12 mouse cellular contexts compared by ENCODE assay signal in the genomic region with DNA sequence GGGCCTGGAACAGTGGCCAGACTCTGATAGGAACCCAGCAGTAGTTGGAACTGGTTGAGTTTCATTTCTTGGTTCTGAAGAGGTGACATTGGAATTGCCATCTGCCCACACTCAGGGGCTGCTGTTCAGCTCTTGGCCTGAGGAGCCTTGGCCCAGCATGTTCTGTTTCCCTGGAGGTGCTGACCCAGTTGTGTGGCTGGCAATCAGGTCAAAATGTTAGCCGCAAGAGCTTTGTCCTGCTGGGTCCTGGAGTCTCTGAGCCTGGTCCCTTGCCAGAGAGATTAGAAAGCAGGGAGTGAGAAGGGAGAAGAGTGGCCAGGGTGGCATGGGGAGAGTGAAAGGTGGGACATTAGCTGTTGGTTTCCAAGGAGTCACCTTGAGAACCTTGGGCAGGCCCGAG. TPM values are rescaled to one million over a fixed set of nuclear protein-coding genes. Genes with fewer than 3 reads are reported as not detected.
DNase-seq lines count a peak whose midpoint lies in the region; ATAC-seq and TF ChIP-seq lines count a peak whose summit lies in the region.
"Had no signal": no experiment of that assay in that cellular context is flagged by ENCODE, and none has a peak within 500 bp of the region (broad histone marks: within the 10 kb centered on the region; RNA-seq: fewer than 3 reads in every experiment).

No protein-coding gene starts in this region.

- peak; percentile 95 for DNase-seq in heart, adult 11 months
- DNase-seq in heart, postnatal 25 days (ENCODE audit: low spot score): no peak
- peak; percentile 34 for DNase-seq in lung, postnatal 36 days
- DNase-seq in lung, postnatal 4 days: no peak
- DNase-seq in kidney, adult 2 months: no peak
- DNase-seq: embryo, embryonic 11 days; kidney, adult 18-20 months; right cerebral cortex, postnatal 25 days; thymus, postnatal 14 days had no signal

- H3K9ac ChIP-seq in heart, embryonic 13.5 days: peak overlapping the region; percentile 47; the same call in 1 of the 2 replicates
- H3K9ac ChIP-seq: neural tube, embryonic 15.5 days had no signal

- no peak for TF ChIP-seq POLR2A in kidney, adult 2 months (IDR thresholded peaks at IDR 0.05; ENCODE audit: low read depth, low read length)

- H3K4me1 ChIP-seq in heart, embryonic 13.5 days: peaks cover 77% of the 10 kb centered on the region
- H3K4me1 ChIP-seq in kidney, adult 2 months (ENCODE audit: control insufficient read depth, insufficient read depth, low read length): peaks cover 71% of the 10 kb centered on the region

- no peak for ATAC-seq in heart, embryonic 13.5 days (ENCODE audit: extremely low read depth, insufficient number of reproducible peaks, low FRiP score, low TSS enrichment)
- no peak for ATAC-seq in inflammation-experienced regulatory T-cells, adult 6 months

- TF ChIP-seq CTCF in kidney, adult 2 months (conservative IDR thresholded peaks at IDR 0.05; ENCODE audit: insufficient read depth, insufficient read length, low read depth, low read length): no peak

- H3K4me3 ChIP-seq in heart, embryonic 13.5 days: no peak overlapping the region
- H3K4me3 ChIP-seq in kidney, adult 2 months (ENCODE audit: insufficient read depth, low read depth, low read length): no peak overlapping the region
- H3K4me3 ChIP-seq: neural tube, embryonic 15.5 days had no signal

- no peaks in the 10 kb centered on the region for H3K9me3 ChIP-seq in heart, embryonic 13.5 days
- H3K9me3 ChIP-seq: neural tube, embryonic 15.5 days had no signal

- intact Hi-C loops in heart, postnatal 25 days (cut with DNase I): loop anchor here (10.0 kb wide), 1 partner anchor 136 kb away; a partner anchor contains a TSS

- 0 out of 2 replicates have a peak, but pooled peaks cover 4% of the 10 kb centered on the region for H3K27me3 ChIP-seq in heart, embryonic 13.5 days (replicated peaks)
- no peaks in the 10 kb centered on the region for H3K27me3 ChIP-seq in kidney, adult 2 months (replicated peaks; ENCODE audit: control insufficient read depth, insufficient read depth, low read length)

- no peaks in the 10 kb centered on the region for H3K36me3 ChIP-seq in heart, embryonic 13.5 days
- H3K36me3 ChIP-seq in kidney, adult 2 months (ENCODE audit: control insufficient read depth, insufficient read depth, low read length): no peaks in the 10 kb centered on the region
- H3K36me3 ChIP-seq: neural tube, embryonic 15.5 days had no signal

- no peak overlapping the region for H3K4me2 ChIP-seq in heart, embryonic 13.5 days
- H3K4me2 ChIP-seq: neural tube, embryonic 15.5 days had no signal

- 49% methylated on average over 2 of the region's 2 CpGs for WGBS in heart, embryonic 13.5 days
- WGBS in kidney, adult 2 months: 30% methylated on average over 2 of the region's 2 CpGs

- H3K27ac ChIP-seq in heart, embryonic 13.5 days (replicated peaks): peak overlapping the region; percentile 46; the same call in 1 of the 2 replicates
- no peak overlapping the region for H3K27ac ChIP-seq in kidney, adult 2 months (ENCODE audit: insufficient read depth, low read depth, low read length)
- H3K27ac ChIP-seq: neural tube, embryonic 15.5 days had no signal

RNA-seq across cellular contexts. Expression of a gene that starts 6.2 kb away (rescaled TPM):
- 1 to 10 TPM; 7.1 to 8.0 TPM for total RNA-seq in heart, postnatal 25 days (2021)
- polyA plus RNA-seq in heart, embryonic 13.5 days (2015; fragmentation: Nextera tagmentation; extraction: Ambion mirVana): 12.3 and 12.4 TPM in 2 replicates
- polyA plus RNA-seq in kidney, adult 2 months (2012; rRNA removed): 78.1 and 88.4 TPM in 2 replicates
- 10 to 100 TPM in 1 of 3 experiments, 1 to 10 TPM in 2; 8.1 to 12.1 (median 9.6) TPM for polyA plus RNA-seq in inflammation-experienced regulatory T-cells, adult 6 months (2017; shearing (Covaris generic))

RNA-seq across cellular contexts. Expression of a gene that starts 35.6 kb away (rescaled TPM):
- total RNA-seq in heart, postnatal 25 days (2021): 10 to 100 TPM; 29.5 to 30.4 TPM
- 68.4 and 71.2 TPM in 2 replicates for polyA plus RNA-seq in heart, embryonic 13.5 days (2015; fragmentation: Nextera tagmentation; extraction: Ambion mirVana)
- 97.2 and 106 TPM in 2 replicates for polyA plus RNA-seq in kidney, adult 2 months (2012; rRNA removed)
- 10 to 100 TPM; 43.9 to 55.0 (median 52.0) TPM for polyA plus RNA-seq in inflammation-experienced regulatory T-cells, adult 6 months (2017; shearing (Covaris generic))

Comparison
In these comparisons a context has a peak if more than half of its experiments do, and no peak if none do; other contexts are left out.
1. DNase-seq: peak in heart, adult 11 months (single experiment) and lung, postnatal 36 days (single experiment); none in heart, postnatal 25 days (single experiment), lung, postnatal 4 days (0 of 2) and kidney, adult 2 months (single experiment).